Mouse (Mus musculus) liver, postnatal 0 days (tissue): ENCODE data around the gene Calcoco1. TPM values are rescaled to one million over a fixed set of nuclear protein-coding genes. Genes with fewer than 3 reads are reported as not detected.

Experiments used
- ATAC-seq: fragments of 200-750 bp; cut with Nextera tagmentation; 2 replicates; pipeline ENCODE4 v1.8.0; 2017; ENCODE audit warnings: mild to moderate bottlenecking, moderate library complexity
- DNase-seq: peaks from one replicate; pipeline ENCODE4 v3.0.0-alpha.2; 2016
- H3K27ac ChIP-seq: fragments of 300-500 bp; sonication (generic); 2 replicates; pipeline ENCODE4 v1.5.1; 2014; ENCODE audit warnings: antibody characterized with exemption, moderate library complexity, mild to moderate bottlenecking, low read depth
- H3K27me3 ChIP-seq: fragments of 300-500 bp; sonication (generic); 2 replicates; pipeline ENCODE4 v1.6.1; 2014; ENCODE audit warnings: low read length, control low read depth, mixed read lengths; ENCODE audit not compliant: insufficient read depth
- H3K36me3 ChIP-seq: fragments of 300-500 bp; sonication (generic); replicated peaks from 2 replicates; pipeline ENCODE4 v1.6.1; 2014; ENCODE audit warnings: mild to moderate bottlenecking, control low read depth, low read length, moderate library complexity, mixed read lengths; ENCODE audit not compliant: insufficient read depth
- H3K4me1 ChIP-seq: fragments of 300-500 bp; sonication (generic); 2 replicates; pipeline ENCODE4 v1.6.1; 2014; ENCODE audit warnings: antibody characterized with exemption, mild to moderate bottlenecking, control low read depth; ENCODE audit not compliant: insufficient read depth
- H3K4me2 ChIP-seq: fragments of 300-500 bp; sonication (generic); 2 replicates; pipeline ENCODE4 v1.6.1; 2014; ENCODE audit warnings: low read depth, mild to moderate bottlenecking, low read length, moderate library complexity, mixed read lengths
- H3K4me3 ChIP-seq: fragments of 300-500 bp; sonication (generic); 2 replicates; pipeline ENCODE4 v1.5.1; 2014; ENCODE audit warnings: low read depth, low read length
- H3K9ac ChIP-seq: fragments of 300-500 bp; sonication (generic); replicated peaks from 2 replicates; pipeline ENCODE4 v1.6.1; 2014; ENCODE audit warnings: mild to moderate bottlenecking, moderate library complexity
- H3K9me3 ChIP-seq: fragments of 300-500 bp; sonication (generic); 2 replicates; pipeline ENCODE4 v1.6.1; 2016; ENCODE audit warnings: mild to moderate bottlenecking, control low read depth, low read length, mixed read lengths
- CTCF ChIP-seq: sonication (generic); IDR thresholded peaks from 2 replicates; pipeline ENCODE4 v1.5.1; 2016; ENCODE audit warnings: antibody characterized with exemption, low read depth
- EP300 ChIP-seq: IDR thresholded peaks from 2 replicates; pipeline ENCODE4 v1.6.1; 2016; ENCODE audit warnings: antibody characterized with exemption, low read depth, mild to moderate bottlenecking
- WGBS: fragments of 180-500 bp; shearing (Covaris S2); extraction: QIAGEN DNeasy Blood & Tissue Kit; methylation state at CpG from one replicate; pipeline ENCODE4 v1.1.7; 2014; ENCODE audit not compliant: insufficient replicate concordance; 5-methylcytosine and 5-hydroxymethylcytosine counted together
- polyA plus RNA-seq: library from polyadenylated mRNA; unstranded; fragments of >200 nt; fragmentation: Nextera tagmentation; extraction: Ambion mirVana; gene quantifications from 2 replicates; pipeline ENCODE4 v1.2.1, GENCODE M21; 2015

Gene Calcoco1
- polyA plus RNA-seq, 1 experiment from 2014 or later = 11.1 TPM

- Histone ChIP-seq H3K27ac (no peak overlapping the region), H3K27me3 (no peaks in the 10 kb centered on the region), H3K9ac (no peak overlapping the region), H3K4me2 (no peak overlapping the region), H3K36me3 (peaks cover 15% of the 10 kb centered on the region), H3K4me3 (no peak overlapping the region), H3K9me3 (no peaks in the 10 kb centered on the region), H3K4me1 (no peaks in the 10 kb centered on the region)
- 62% methylated on average over 5 of the region's 5 CpGs for WGBS
- no peak for DNase-seq
- ATAC-seq = no peak
- TF ChIP-seq EP300 = no peak
- no peak for TF ChIP-seq CTCF
Observed at GRCm38 (mm10) chr15:102704806-102705205, 17.2 kb downstream of the Calcoco1 start.

- Histone ChIP-seq H3K4me2 (no peak overlapping the region), H3K4me3 (no peak overlapping the region), H3K36me3 (no peaks in the 10 kb centered on the region; the same call in 1 of the 2 replicates), H3K9me3 (no peaks in the 10 kb centered on the region), H3K27me3 (peaks cover 5% of the 10 kb centered on the region), H3K4me1 (no peaks in the 10 kb centered on the region), H3K27ac (no peak overlapping the region), H3K9ac (no peak overlapping the region)
- DNase-seq (no peak), ATAC-seq (no peak)
- 64% methylated on average over 3 of the region's 3 CpGs for WGBS
- no peak for TF ChIP-seq EP300
- no peak for TF ChIP-seq CTCF
Observed at GRCm38 (mm10) chr15:102702972-102703371, 19.0 kb downstream of the Calcoco1 start.

- WGBS = 3% methylated on average over 11 of the region's 11 CpGs
Observed at GRCm38 (mm10) chr15:102698193-102698592, 23.8 kb downstream of the Calcoco1 start.

GRCm38 (mm10) chr15:102696899-102697298, 25.1 kb downstream of the Calcoco1 start:
- Histone ChIP-seq H3K27me3 (peaks cover 66% of the 10 kb centered on the region), H3K4me3 (no peak overlapping the region), H3K9ac (no peak overlapping the region), H3K4me1 (peaks cover 7% of the 10 kb centered on the region; the same call in 1 of the 2 replicates), H3K36me3 (no peaks in the 10 kb centered on the region), H3K9me3 (no peaks in the 10 kb centered on the region), H3K4me2 (no peak overlapping the region), H3K27ac (no peak overlapping the region)
- 49% methylated on average over 3 of the region's 3 CpGs for WGBS
- DNase-seq (no peak), ATAC-seq (no peak)
- TF ChIP-seq EP300 (no peak), CTCF (no peak)

More at GRCm38 (mm10) chr15:102698193-102698592, 23.8 kb downstream of the Calcoco1 start:
- ATAC-seq (no peak), DNase-seq (peak; percentile 81)
- TF ChIP-seq EP300 (no peak), CTCF (peak; percentile 87)
- H3K9ac ChIP-seq = no peak overlapping the region
- H3K4me1 ChIP-seq = peaks cover under 1% of the 10 kb centered on the region; the same call in 1 of the 2 replicates
- H3K4me3 ChIP-seq = no peak overlapping the region
- H3K27ac ChIP-seq = no peak overlapping the region
- peaks cover 53% of the 10 kb centered on the region for H3K27me3 ChIP-seq
- no peak overlapping the region for H3K4me2 ChIP-seq
- no peaks in the 10 kb centered on the region for H3K36me3 ChIP-seq
- no peaks in the 10 kb centered on the region for H3K9me3 ChIP-seq

- Histone ChIP-seq H3K27ac (no peak overlapping the region), H3K4me2 (no peak overlapping the region), H3K36me3 (no peaks in the 10 kb centered on the region), H3K4me1 (peaks cover 7% of the 10 kb centered on the region; the same call in 1 of the 2 replicates), H3K9ac (no peak overlapping the region), H3K4me3 (0 out of 2 replicates have a peak overlapping the region, but pooled peaks have one; percentile 49), H3K9me3 (no peaks in the 10 kb centered on the region), H3K27me3 (peaks cover 77% of the 10 kb centered on the region)
- WGBS = 3% methylated on average over 11 of the region's 11 CpGs
- ATAC-seq (peak; percentile 80), DNase-seq (peak; percentile 38)
- TF ChIP-seq EP300 (no peak), CTCF (no peak)
Observed at GRCm38 (mm10) chr15:102693600-102693999, 28.4 kb downstream of the Calcoco1 start.

- WGBS = 1% methylated on average over 32 of the region's 32 CpGs
- peak overlapping the region; percentile 74 for H3K4me2 ChIP-seq
- H3K4me3 ChIP-seq = peak overlapping the region; percentile 49
- H3K4me1 ChIP-seq = peaks cover 7% of the 10 kb centered on the region; the same call in 1 of the 2 replicates
- no peak overlapping the region for H3K27ac ChIP-seq
- H3K9ac ChIP-seq = no peak overlapping the region
- no peak for TF ChIP-seq EP300
- TF ChIP-seq CTCF = peak; percentile 66
- no peaks in the 10 kb centered on the region for H3K9me3 ChIP-seq
- peaks cover 79% of the 10 kb centered on the region for H3K27me3 ChIP-seq
- peak; percentile 29; the same call in 1 of the 2 replicates for ATAC-seq
- DNase-seq = peak; percentile 57
- H3K36me3 ChIP-seq = no peaks in the 10 kb centered on the region
Observed at GRCm38 (mm10) chr15:102692991-102693411, 29.0 kb downstream of the Calcoco1 start.
